Comparison of ENCODE assay signal across 28 mouse cellular contexts in genomic region chr1:38699244-38699643, GRCm38 (mm10). TPM values are rescaled to one million over a fixed set of nuclear protein-coding genes. Genes with fewer than 3 reads are reported as not detected.
A peak's percentile ranks its signal among the peaks of the same experiment; 100 is the strongest.
DNase-seq lines count a peak whose midpoint lies in the region; ATAC-seq and TF ChIP-seq lines count a peak whose summit lies in the region.
"Had no signal": no experiment of that assay in that cellular context is flagged by ENCODE, and none has a peak within 500 bp of the region (broad histone marks: within the 10 kb centered on the region; RNA-seq: fewer than 3 reads in every experiment).

No protein-coding gene starts in this region.

- no peaks in the 10 kb centered on the region for H3K4me1 ChIP-seq in heart, adult 2 months (ENCODE audit: control insufficient read depth, insufficient read depth, low read length)
- peaks cover 51% of the 10 kb centered on the region for H3K4me1 ChIP-seq in embryonic facial prominence, embryonic 13.5 days
- peaks cover 22% of the 10 kb centered on the region for H3K4me1 ChIP-seq in embryonic fibroblast, embryonic 13.5 days (ENCODE audit: control insufficient read depth, insufficient read depth, low read length)
- H3K4me1 ChIP-seq in limb, embryonic 14.5 days (ENCODE audit: control insufficient read depth, insufficient read depth, low read length): peaks cover 8% of the 10 kb centered on the region; the same call in 1 of the 2 replicates
- H3K4me1 ChIP-seq in midbrain, embryonic 10.5 days: peaks cover 8% of the 10 kb centered on the region
- H3K4me1 ChIP-seq: intestine, embryonic 15.5 days had no signal

- TF ChIP-seq EP300 in heart, adult 2 months (IDR thresholded peaks at IDR 0.05; ENCODE audit: insufficient read depth, low read depth, low read length): no peak

- peak; percentile 32 for ATAC-seq in embryonic facial prominence, embryonic 13.5 days (ENCODE audit: insufficient number of reproducible peaks, insufficient read depth, low FRiP score, low TSS enrichment, low read depth)
- peak; percentile 50; the same call in 1 of the 2 replicates for ATAC-seq in limb, embryonic 14.5 days (ENCODE audit: low FRiP score, low read depth)
- ATAC-seq: forebrain, embryonic 13.5 days; forebrain, embryonic 16.5 days; hindbrain, embryonic 16.5 days; intestine, embryonic 15.5 days had no signal

- no peaks in the 10 kb centered on the region for H3K9me3 ChIP-seq in embryonic facial prominence, embryonic 13.5 days
- H3K9me3 ChIP-seq in limb, embryonic 14.5 days (ENCODE audit: control insufficient read depth, low read length): no peaks in the 10 kb centered on the region
- H3K9me3 ChIP-seq in midbrain, embryonic 10.5 days (replicated peaks): no peaks in the 10 kb centered on the region
- H3K9me3 ChIP-seq: forebrain, embryonic 10.5 days; forebrain, embryonic 13.5 days; G1E; heart, embryonic 15.5 days; hindbrain, embryonic 10.5 days; hindbrain, embryonic 13.5 days; intestine, embryonic 15.5 days had no signal

- no peak overlapping the region for H3K4me3 ChIP-seq in heart, adult 2 months
- no peak overlapping the region for H3K4me3 ChIP-seq in embryonic facial prominence, embryonic 13.5 days
- no peak overlapping the region for H3K4me3 ChIP-seq in embryonic fibroblast, embryonic 13.5 days (ENCODE audit: insufficient read depth, low read length)
- no peak overlapping the region for H3K4me3 ChIP-seq in limb, embryonic 14.5 days (replicated peaks; ENCODE audit: low read length)
- H3K4me3 ChIP-seq in midbrain, embryonic 10.5 days: no peak overlapping the region
- H3K4me3 ChIP-seq: forebrain, embryonic 10.5 days; forebrain, embryonic 13.5 days; heart, embryonic 12.5 days; heart, embryonic 15.5 days; hindbrain, embryonic 10.5 days; hindbrain, embryonic 13.5 days; intestine, embryonic 15.5 days had no signal

- TF ChIP-seq POLR2A in heart, adult 2 months (IDR thresholded peaks at IDR 0.05; ENCODE audit: insufficient read depth, low read depth, low read length): no peak
- TF ChIP-seq POLR2A in embryonic fibroblast, embryonic 13.5 days (IDR thresholded peaks at IDR 0.05; ENCODE audit: low read depth, low read length): no peak
- no peak for TF ChIP-seq POLR2A in limb, embryonic 14.5 days (IDR thresholded peaks at IDR 0.05; ENCODE audit: borderline replicate concordance, extremely low read depth, insufficient read depth, insufficient read length)

- no peak for TF ChIP-seq CTCF in heart, adult 2 months (IDR thresholded peaks at IDR 0.05)
- TF ChIP-seq CTCF in embryonic fibroblast, embryonic 13.5 days (IDR thresholded peaks at IDR 0.05; ENCODE audit: borderline replicate concordance, insufficient read depth, low read length): no peak

- peak; percentile 65 for DNase-seq in heart, adult 11 months
- no peak for DNase-seq in heart, adult 2 months
- DNase-seq in limb, embryonic 14.5 days (ENCODE audit: low spot score): peak; percentile 62
- no peak for DNase-seq in thymus, postnatal 14 days
- no peak for DNase-seq in right cerebral cortex, adult 18-20 months
- no peak for DNase-seq in midbrain, embryonic 10.5 days (ENCODE audit: low spot score)
- DNase-seq: adrenal gland, adult 2 months; adrenal gland, postnatal 25 days; B cell, adult 2 months; cerebellum, adult 18-20 months; cerebellum, adult 9-10 months; cerebellum, postnatal 14 days; gastrocnemius, postnatal 10 days; gastrocnemius, postnatal 36 days; heart, postnatal 10 days; heart, postnatal 36 days had no signal

- H3K27me3 ChIP-seq in heart, adult 2 months (ENCODE audit: control insufficient read depth, insufficient read depth, low read length): no peaks in the 10 kb centered on the region
- H3K27me3 ChIP-seq in embryonic facial prominence, embryonic 13.5 days: no peaks in the 10 kb centered on the region
- no peaks in the 10 kb centered on the region for H3K27me3 ChIP-seq in limb, embryonic 14.5 days (ENCODE audit: control insufficient read depth, insufficient read depth, low read length)
- H3K27me3 ChIP-seq in midbrain, embryonic 10.5 days (ENCODE audit: low read depth, poor library complexity, severe bottlenecking): no peaks in the 10 kb centered on the region
- H3K27me3 ChIP-seq: forebrain, embryonic 13.5 days; heart, embryonic 12.5 days; hindbrain, embryonic 13.5 days; intestine, embryonic 15.5 days had no signal

- 89% methylated on average over 10 of the region's 10 CpGs for WGBS in heart, adult 2 months
- WGBS in embryonic facial prominence, embryonic 13.5 days: 29% methylated on average over 10 of the region's 10 CpGs
- WGBS in limb, embryonic 14.5 days: 45% methylated on average over 10 of the region's 10 CpGs
- 94% methylated on average over 10 of the region's 10 CpGs for WGBS in midbrain, embryonic 10.5 days

- H3K79me2 ChIP-seq in heart, adult 2 months (replicated peaks; ENCODE audit: control insufficient read depth, insufficient read depth, low read length): no peaks in the 10 kb centered on the region

- no peak overlapping the region for H3K9ac ChIP-seq in heart, adult 2 months (ENCODE audit: low read depth, low read length)
- no peak overlapping the region for H3K9ac ChIP-seq in embryonic facial prominence, embryonic 13.5 days
- no peak overlapping the region for H3K9ac ChIP-seq in limb, embryonic 14.5 days (ENCODE audit: low read depth, low read length, severe bottlenecking)
- H3K9ac ChIP-seq: forebrain, embryonic 13.5 days; heart, embryonic 12.5 days; heart, embryonic 15.5 days; hindbrain, embryonic 13.5 days; intestine, embryonic 15.5 days had no signal

- intact Hi-C loops in heart, adult 2 months (cut with DNase I): no loop called here

- peak overlapping the region; percentile 9; the same call in 1 of the 2 replicates for H3K4me2 ChIP-seq in embryonic facial prominence, embryonic 13.5 days
- no peak overlapping the region for H3K4me2 ChIP-seq in limb, embryonic 14.5 days (replicated peaks; ENCODE audit: low read depth, low read length, severe bottlenecking)
- H3K4me2 ChIP-seq: forebrain, embryonic 13.5 days; heart, embryonic 12.5 days; heart, embryonic 15.5 days; hindbrain, embryonic 13.5 days; intestine, embryonic 15.5 days had no signal

- H3K27ac ChIP-seq in heart, adult 2 months: no peak overlapping the region
- H3K27ac ChIP-seq in embryonic facial prominence, embryonic 13.5 days: peak overlapping the region; percentile 84
- H3K27ac ChIP-seq in embryonic fibroblast, embryonic 13.5 days (ENCODE audit: insufficient read depth, low read length): peak overlapping the region; percentile 32; the same call in 1 of the 2 replicates
- peak overlapping the region; percentile 28; the same call in 1 of the 2 replicates for H3K27ac ChIP-seq in limb, embryonic 14.5 days (replicated peaks; ENCODE audit: low read depth, low read length)
- no peak overlapping the region for H3K27ac ChIP-seq in midbrain, embryonic 10.5 days (replicated peaks)
- H3K27ac ChIP-seq: forebrain, embryonic 10.5 days; forebrain, embryonic 13.5 days; heart, embryonic 15.5 days; hindbrain, embryonic 10.5 days; hindbrain, embryonic 13.5 days; intestine, embryonic 15.5 days had no signal

- H3K36me3 ChIP-seq in heart, adult 2 months (ENCODE audit: control insufficient read depth, insufficient read depth, low read length): no peaks in the 10 kb centered on the region
- H3K36me3 ChIP-seq in embryonic facial prominence, embryonic 13.5 days: no peaks in the 10 kb centered on the region
- no peaks in the 10 kb centered on the region for H3K36me3 ChIP-seq in limb, embryonic 14.5 days (ENCODE audit: control insufficient read depth, insufficient read depth, low read length)
- H3K36me3 ChIP-seq in midbrain, embryonic 10.5 days: no peaks in the 10 kb centered on the region
- H3K36me3 ChIP-seq: forebrain, embryonic 10.5 days; G1E; heart, embryonic 12.5 days; heart, embryonic 15.5 days; hindbrain, embryonic 10.5 days; hindbrain, embryonic 13.5 days; intestine, embryonic 15.5 days had no signal

RNA-seq across cellular contexts. Expression of gene Aff3, which starts 34.5 kb away (rescaled TPM):
- total RNA-seq in heart, adult 2 months (2021): 1 to 10 TPM; 1.4 to 3.1 TPM
- polyA plus RNA-seq in heart, adult 2 months (2012; rRNA removed): 2.4 and 3.2 TPM in 2 replicates
- 12.0 and 20.1 TPM in 2 replicates for polyA plus RNA-seq in embryonic facial prominence, embryonic 13.5 days (2015; fragmentation: Nextera tagmentation; extraction: Ambion mirVana)
- polyA plus RNA-seq in embryonic fibroblast, embryonic 13.5 days (2011; ENCODE audit: insufficient read length, low read depth, missing spikeins): 8.1 and 20.0 TPM in 2 replicates
- 22.4 and 29.4 TPM in 2 replicates for polyA plus RNA-seq in limb, embryonic 14.5 days (2012; rRNA removed)
- polyA plus RNA-seq in limb, embryonic 14.5 days (2014; fragmentation: Nextera tagmentation; extraction: Ambion mirVana): 20.4 and 28.4 TPM in 2 replicates
- 3.0 and 4.7 TPM in 2 replicates for polyA plus RNA-seq in midbrain, embryonic 10.5 days (2016; fragmentation: Nextera tagmentation; extraction: Ambion mirVana)

Comparison
In these comparisons a context has a peak if more than half of its experiments do, and no peak if none do; other contexts are left out.
1. DNase-seq: peak in heart, adult 11 months (single experiment) and limb, embryonic 14.5 days (single experiment); none in heart, adult 2 months (0 of 2), thymus, postnatal 14 days (single experiment), right cerebral cortex, adult 18-20 months (single experiment) and midbrain, embryonic 10.5 days (single experiment).
2. H3K27ac ChIP-seq: peak in embryonic facial prominence, embryonic 13.5 days (single experiment), embryonic fibroblast, embryonic 13.5 days (single experiment) and limb, embryonic 14.5 days (single experiment); none in heart, adult 2 months (single experiment) and midbrain, embryonic 10.5 days (single experiment).